Mouse (Mus musculus) large intestine, adult 2 months (tissue): ENCODE results near the gene Sema4d. TPM values are rescaled to one million over a fixed set of nuclear protein-coding genes. Genes with fewer than 3 reads are reported as not detected.

Source experiments
- DNase-seq: peaks from one replicate; pipeline ENCODE4 v3.0.0-alpha.2; 2012; ENCODE audit warnings: low read depth, low spot score
- WGBS: fragments of 180-500 bp; shearing (Covaris S2); methylation state at CpG from one replicate; pipeline ENCODE4 v1.1.7; 2018; 5-methylcytosine and 5-hydroxymethylcytosine counted together
- polyA plus RNA-seq: library from polyadenylated mRNA; depleted of rRNA; stranded (reverse); fragments of >200 nt; gene quantifications from 2 replicates; pipeline ENCODE4 v1.2.3, GENCODE M21; 2012; rRNA removed

The Sema4d gene
- polyA plus RNA-seq, 1 experiment = 17.9 TPM

GRCm38 (mm10) chr13:51653159-51653558 lies 140.4 kb downstream of the Sema4d start:
- no peak for DNase-seq
- WGBS = 87% methylated on average over 6 of the region's 6 CpGs

- WGBS = under 1% methylated on average over 69 of the region's 69 CpGs
- no peak for DNase-seq
These were observed 142.0 kb downstream of the Sema4d start, which contains the start of gene Secisbp2 for GRCm38 (mm10) chr13:51651408-51652064. Gene Secisbp2, plus strand, starts transcription at chr13:51651697.

- 34% methylated on average over 1 of the region's 1 CpGs for WGBS
- DNase-seq = no peak
These were observed 143.8 kb downstream of the Sema4d start for GRCm38 (mm10) chr13:51649740-51650139.

GRCm38 (mm10) chr13:51648237-51648636 lies 145.3 kb downstream of the Sema4d start:
- WGBS = 66% methylated on average over 4 of the region's 4 CpGs

GRCm38 (mm10) chr13:51647770-51648169 lies 145.8 kb downstream of the Sema4d start:
- DNase-seq = no peak
- WGBS = 30% methylated on average over 3 of the region's 3 CpGs

More at GRCm38 (mm10) chr13:51648237-51648636, 145.3 kb downstream of the Sema4d start:
- DNase-seq = no peak

GRCm38 (mm10) chr13:51646362-51647027 lies 147.1 kb downstream of the Sema4d start:
- 14% methylated on average over 3 of the region's 3 CpGs for WGBS
- DNase-seq = no peak

- no peak for DNase-seq
- WGBS = 1% methylated on average over 7 of the region's 7 CpGs
These were observed 147.7 kb downstream of the Sema4d start for GRCm38 (mm10) chr13:51645872-51646271.

- under 1% methylated on average over 83 of the region's 83 CpGs for WGBS
- DNase-seq = peak; percentile 93
These were observed 148.4 kb downstream of the Sema4d start, which contains the start of gene Cks2 for GRCm38 (mm10) chr13:51644829-51645789. Gene Cks2, plus strand, starts transcription at chr13:51645232.

- WGBS = 20% methylated on average over 20 of the region's 20 CpGs
- DNase-seq = no peak
These were observed 149.4 kb downstream of the Sema4d start for GRCm38 (mm10) chr13:51643924-51644828.

GRCm38 (mm10) chr13:51642171-51642778 lies 151.3 kb downstream of the Sema4d start:
- 16% methylated on average over 11 of the region's 11 CpGs for WGBS
- no peak for DNase-seq

GRCm38 (mm10) chr13:51641424-51641823 lies 152.1 kb downstream of the Sema4d start:
- 67% methylated on average over 3 of the region's 3 CpGs for WGBS
- no peak for DNase-seq

- 83% methylated on average over 4 of the region's 4 CpGs for WGBS
- no peak for DNase-seq
These were observed 154.6 kb downstream of the Sema4d start for GRCm38 (mm10) chr13:51638958-51639357.

Other genes starting within 250 kb of the Sema4d start
- gene Shc3, start 224.3 kb downstream of the Sema4d start, polyA plus RNA-seq = 0.21 and 0.23 TPM in 2 replicates
- 45.1 and 50.0 TPM in 2 replicates for gene Cks2, start 148.5 kb downstream of the Sema4d start, polyA plus RNA-seq
- gene Secisbp2, start 142.1 kb downstream of the Sema4d start, polyA plus RNA-seq = 14.6 and 21.3 TPM in 2 replicates
- gene Gadd45g, start 52.9 kb upstream of the Sema4d start, polyA plus RNA-seq = 35.4 and 38.1 TPM in 2 replicates